Mouse (Mus musculus) hematopoietic stem cell, adult 5-6 weeks (primary cell): Measurements from ENCODE around the gene H2-M10.1. TPM values are rescaled to one million over a fixed set of nuclear protein-coding genes. Genes with fewer than 3 reads are reported as not detected.
A peak's percentile ranks its signal among the peaks of the same experiment; 100 is the strongest.
"Not testable (repeated sequence)": the region's sequence is repeated elsewhere in the genome, so short reads cannot be mapped to it uniquely, and the experiment has no call there.

Experiments used
- ATAC-seq, 2 experiments: fragments of 125-278 bp in 1 of 2; replicated peaks in 1 of 2; 2 replicates each; pipeline ENCODE4 v1.8.0; 2016 to 2017; ENCODE audit warnings: inconsistent platforms in 2 of 2, mild to moderate bottlenecking in 2 of 2, moderate number of reproducible peaks in 2 of 2, low read depth in 1 of 2, moderate TSS enrichment in 1 of 2; ENCODE audit not compliant: low FRiP score in 2 of 2, poor library complexity in 2 of 2, severe bottlenecking in 2 of 2, insufficient read depth in 1 of 2, low TSS enrichment in 1 of 2
- total RNA-seq: library from RNA; stranded (forward); fragments of 172-1452, 232-1000 nt; gene quantifications from 2 replicates; pipeline ENCODE4 v1.2.3, GENCODE M21; 2017

Gene H2-M10.1
- total RNA-seq, result not detected in 2 replicates

GRCm38 (mm10) chr17:36326055-36326454 lies at the start of gene H2-M10.1:
H2-M10.1 (minus strand) TSS chr17:36326155.
- ATAC-seq, result no peak

- ATAC-seq, result not testable (repeated sequence)
Observed at GRCm38 (mm10) chr17:36368317-36368716, 42.4 kb upstream of the H2-M10.1 start, which contains the start of gene H2-M10.3. H2-M10.3 (minus strand) TSS chr17:36368417.

- ATAC-seq, result not testable (repeated sequence)
Observed at GRCm38 (mm10) chr17:36362404-36362803, 36.4 kb upstream of the H2-M10.1 start.

GRCm38 (mm10) chr17:36357512-36357911 lies 31.6 kb upstream of the H2-M10.1 start:
- not testable (repeated sequence) for ATAC-seq

- ATAC-seq, result no peak
Observed at GRCm38 (mm10) chr17:36355763-36356162, 29.8 kb upstream of the H2-M10.1 start.

- peak; percentile 62 to 76; a peak in 3 of 4 replicates for ATAC-seq
Observed at GRCm38 (mm10) chr17:36355343-36355742, 29.4 kb upstream of the H2-M10.1 start.

GRCm38 (mm10) chr17:36315689-36316253 lies 10.2 kb downstream of the H2-M10.1 start:
- ATAC-seq, result no peak

GRCm38 (mm10) chr17:36315041-36315688 lies 10.8 kb downstream of the H2-M10.1 start:
- peak; percentile 62 to 76 for ATAC-seq

- no peak; a peak in 1 of 4 replicates for ATAC-seq
Observed at GRCm38 (mm10) chr17:36314511-36314910, 11.4 kb downstream of the H2-M10.1 start.

- no peak for ATAC-seq
Observed at GRCm38 (mm10) chr17:36309293-36309692, 16.7 kb downstream of the H2-M10.1 start.

GRCm38 (mm10) chr17:36308855-36309254 lies 17.1 kb downstream of the H2-M10.1 start:
- ATAC-seq, result peak in 1 of 2 experiments; percentile 59; a peak in 3 of 4 replicates

- ATAC-seq, result no peak
Observed at GRCm38 (mm10) chr17:36286390-36286789, 39.6 kb downstream of the H2-M10.1 start, which contains the start of gene H2-M10.2. H2-M10.2 (minus strand) TSS chr17:36286490.

- ATAC-seq, result no peak
Observed at GRCm38 (mm10) chr17:36281521-36282245, 44.3 kb downstream of the H2-M10.1 start.

GRCm38 (mm10) chr17:36274776-36275175 lies 51.2 kb downstream of the H2-M10.1 start:
- no peak for ATAC-seq

GRCm38 (mm10) chr17:36273796-36274195 lies 52.2 kb downstream of the H2-M10.1 start:
- no peak for ATAC-seq
